Mouse (Mus musculus) testis, adult 2 months (tissue): Measurements from ENCODE around the gene Oas3. TPM values are rescaled to one million over a fixed set of nuclear protein-coding genes. Genes with fewer than 3 reads are reported as not detected.

Experiments
- H3K27ac ChIP-seq: fragments of 200-500 bp; 2 replicates; pipeline ENCODE4 v1.5.1; 2012; ENCODE audit warnings: low read depth, low read length; ENCODE audit not compliant: control insufficient read depth, insufficient read depth
- H3K27me3 ChIP-seq: fragments of 200-500 bp; 2 replicates; pipeline ENCODE4 v1.6.1; 2012; ENCODE audit warnings: mild to moderate bottlenecking, low read length, moderate library complexity; ENCODE audit not compliant: control insufficient read depth, insufficient read depth
- H3K36me3 ChIP-seq: fragments of 200-500 bp; 2 replicates; pipeline ENCODE4 v1.6.1; 2012; ENCODE audit warnings: mild to moderate bottlenecking, low read length; ENCODE audit not compliant: control insufficient read depth, insufficient read depth
- H3K4me1 ChIP-seq: fragments of 200-500 bp; 2 replicates; pipeline ENCODE4 v1.6.1; 2012; ENCODE audit warnings: low read length; ENCODE audit not compliant: control insufficient read depth, insufficient read depth
- H3K4me3 ChIP-seq: fragments of 200-500 bp; 2 replicates; pipeline ENCODE4 v1.5.1; 2012; ENCODE audit warnings: low read depth, mild to moderate bottlenecking, low read length, moderate library complexity, mixed read lengths; ENCODE audit not compliant: control insufficient read depth
- CTCF ChIP-seq: fragments of 200-500 bp; IDR thresholded peaks from 2 replicates; pipeline ENCODE4 v1.5.1; 2012; ENCODE audit warnings: low read depth, mild to moderate bottlenecking, inconsistent platforms, low read length, moderate library complexity; ENCODE audit not compliant: control insufficient read depth, insufficient read depth, insufficient replicate concordance
- POLR2A ChIP-seq: fragments of 200-500 bp; IDR thresholded peaks from 2 replicates; pipeline ENCODE4 v1.6.1; 2012; ENCODE audit warnings: low read depth, mild to moderate bottlenecking, inconsistent platforms, low read length, moderate library complexity; ENCODE audit not compliant: control insufficient read depth
- polyA plus RNA-seq: library from polyadenylated mRNA; depleted of rRNA; stranded (reverse); fragments of >200 nt; gene quantifications from 2 replicates; pipeline ENCODE4 v1.2.3, GENCODE M21; 2012

Gene Oas3
- polyA plus RNA-seq, 1 experiment: 0.07 TPM

DNA sequence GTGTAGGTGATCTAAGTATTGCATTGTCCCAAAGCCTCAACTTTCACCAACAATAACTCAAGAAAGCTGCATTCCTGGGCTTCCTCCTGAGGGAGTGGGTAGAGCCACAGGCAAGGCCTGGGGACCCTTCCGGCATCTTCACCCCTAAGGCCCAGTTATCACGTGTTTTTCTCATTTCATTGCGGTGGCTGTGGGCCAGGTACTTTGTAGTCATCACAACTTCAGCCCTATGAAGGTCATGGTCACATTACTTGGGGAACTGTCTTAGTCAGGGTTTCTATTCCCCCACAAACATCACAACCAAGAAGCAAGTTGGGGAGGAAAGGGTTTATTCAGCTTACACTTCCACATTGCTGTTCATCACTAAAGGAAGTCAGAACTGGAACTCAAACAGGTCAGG is 24.7 kb downstream of the Oas3 start:
- no peaks in the 10 kb centered on the region for H3K36me3 ChIP-seq

DNA sequence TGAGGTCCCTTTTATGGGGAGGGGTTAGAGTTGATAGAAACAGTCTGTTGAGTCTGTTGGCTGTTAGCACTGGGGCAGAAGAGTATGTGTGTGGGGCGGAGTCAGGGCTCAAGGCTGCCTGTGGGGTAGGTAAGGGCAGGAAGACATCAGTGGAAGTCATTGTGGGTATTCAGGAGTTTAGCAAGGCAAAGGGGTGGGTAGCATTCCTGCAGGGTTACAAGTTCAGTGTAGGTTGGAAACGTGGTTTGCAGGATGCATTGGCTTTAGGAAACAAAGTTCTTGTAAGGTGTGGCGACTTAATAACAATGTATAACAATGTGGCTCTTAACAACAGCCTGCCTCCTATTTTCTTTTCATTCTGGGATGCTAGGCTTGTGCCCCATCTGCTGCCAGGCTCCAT is 26.3 kb downstream of the Oas3 start:
- H3K27ac ChIP-seq: no peak overlapping the region
- no peak overlapping the region for H3K4me3 ChIP-seq
- no peaks in the 10 kb centered on the region for H3K4me1 ChIP-seq
- no peaks in the 10 kb centered on the region for H3K36me3 ChIP-seq
- TF ChIP-seq POLR2A (no peak), CTCF (no peak)
- no peaks in the 10 kb centered on the region for H3K27me3 ChIP-seq

More for the DNA sequence above, 24.7 kb downstream of the Oas3 start:
- Histone ChIP-seq H3K27ac (no peak overlapping the region), H3K27me3 (no peaks in the 10 kb centered on the region), H3K4me1 (no peaks in the 10 kb centered on the region), H3K4me3 (no peak overlapping the region)
- TF ChIP-seq POLR2A (no peak), CTCF (no peak)

DNA sequence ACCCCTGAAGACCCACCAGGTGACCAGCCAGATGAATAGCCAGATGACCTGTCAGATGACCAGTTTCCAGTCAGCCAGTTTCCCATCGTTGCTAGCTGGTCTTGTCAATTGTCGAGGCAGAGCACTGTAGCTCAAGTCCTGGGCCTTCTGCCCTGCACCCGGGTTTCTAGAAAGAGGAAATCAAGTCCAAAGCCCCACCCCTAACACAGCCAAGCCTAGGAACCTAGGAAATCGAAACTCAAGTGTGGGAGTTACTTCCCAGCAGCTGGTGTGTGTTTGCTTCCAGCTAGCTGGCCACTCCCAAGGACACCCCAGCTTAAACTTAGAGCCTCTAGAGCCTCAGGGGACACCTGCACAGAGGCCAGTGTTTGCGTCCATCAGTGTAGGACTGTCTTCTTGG is 27.8 kb downstream of the Oas3 start, which contains the start of gene Oas2:
Gene Oas2 (minus strand): TSS at position 166 of the 400 bp plus-strand sequence.
- H3K4me3 ChIP-seq: no peak within 1 kb of the TSS
- no peaks in the 10 kb centered on the region for H3K4me1 ChIP-seq
- H3K27me3 ChIP-seq: no peaks in the 10 kb centered on the region
- no peak within 1 kb of the TSS for H3K27ac ChIP-seq
- no peak for TF ChIP-seq POLR2A
- TF ChIP-seq CTCF: no peak
- no peaks in the 10 kb centered on the region for H3K36me3 ChIP-seq

DNA sequence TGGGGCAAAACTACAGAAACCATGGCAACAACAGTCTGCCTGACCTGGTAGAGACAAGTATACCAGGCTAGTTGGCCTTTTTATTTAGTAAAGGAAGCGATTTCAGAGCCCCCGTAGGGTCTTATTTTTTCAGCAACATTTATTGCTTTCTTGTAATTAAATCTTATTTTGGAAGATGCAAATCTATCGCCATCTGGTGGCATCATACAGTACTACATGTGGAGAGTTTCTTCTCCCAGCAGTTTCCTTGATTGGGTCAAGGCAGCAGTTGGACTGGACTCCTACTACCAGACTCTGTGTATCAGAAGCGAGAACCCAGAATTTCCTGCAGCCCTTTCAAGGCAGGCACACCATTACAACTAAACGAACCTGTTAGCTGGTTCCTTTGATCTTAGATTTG is 31.0 kb downstream of the Oas3 start:
- Histone ChIP-seq H3K4me1 (no peaks in the 10 kb centered on the region), H3K27ac (no peak overlapping the region), H3K27me3 (no peaks in the 10 kb centered on the region), H3K36me3 (no peaks in the 10 kb centered on the region), H3K4me3 (no peak overlapping the region)
- TF ChIP-seq POLR2A (no peak), CTCF (peak; percentile 19; the same call in 1 of the 2 replicates)

DNA sequence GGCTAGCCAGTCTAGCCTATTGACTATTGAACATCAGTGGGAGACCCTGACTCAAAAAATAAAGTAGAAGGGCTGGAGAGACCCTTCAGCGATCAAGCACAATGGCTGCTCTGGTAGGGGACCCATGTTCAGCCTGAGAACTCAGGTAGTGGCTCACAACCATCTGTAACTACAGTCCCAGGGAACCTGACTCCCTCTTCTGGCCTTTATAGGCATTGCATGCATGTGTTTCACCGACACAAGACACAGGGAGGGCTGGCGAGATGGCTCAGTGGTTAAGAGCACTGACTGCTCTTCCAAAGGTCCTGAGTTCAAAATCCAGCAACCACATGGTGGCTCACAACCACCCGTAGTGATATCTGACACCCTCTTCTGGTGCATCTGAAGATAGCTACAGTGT is 35.3 kb downstream of the Oas3 start:
- no peaks in the 10 kb centered on the region for H3K36me3 ChIP-seq
- H3K4me1 ChIP-seq: no peaks in the 10 kb centered on the region
- no peak overlapping the region for H3K27ac ChIP-seq
- no peak overlapping the region for H3K4me3 ChIP-seq
- no peaks in the 10 kb centered on the region for H3K27me3 ChIP-seq
- TF ChIP-seq CTCF (peak; percentile 33; the same call in 1 of the 2 replicates), POLR2A (no peak)

DNA sequence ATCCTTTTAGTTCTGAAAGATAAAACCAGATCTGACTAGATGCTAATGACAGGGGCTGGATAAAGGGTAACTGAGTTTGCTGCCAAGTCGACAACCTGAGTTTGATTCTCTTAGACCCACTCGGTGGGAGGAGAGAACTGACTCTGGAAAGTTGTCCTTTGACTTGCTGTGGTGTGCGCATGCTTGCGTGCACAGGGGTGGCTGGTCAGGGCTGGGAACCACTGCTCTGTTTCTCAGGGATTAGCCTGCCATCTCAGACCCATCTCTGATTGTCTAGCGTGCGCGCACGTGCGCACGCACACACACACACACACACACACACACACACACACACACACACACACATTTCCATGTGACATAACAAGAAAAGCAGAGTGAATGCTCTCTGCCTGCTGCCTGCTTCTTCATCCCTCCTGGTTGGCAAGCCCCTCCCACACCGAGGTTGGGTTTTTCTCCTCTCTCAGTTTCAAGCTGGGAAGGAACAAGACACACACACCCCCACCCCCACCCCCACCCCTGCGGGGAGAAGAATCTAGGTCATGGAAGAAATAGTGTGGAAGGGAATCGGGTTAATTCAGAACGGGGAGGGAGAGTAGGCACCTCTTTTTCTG is 43.0 kb downstream of the Oas3 start:
- Histone ChIP-seq H3K4me1 (peaks cover 5% of the 10 kb centered on the region), H3K4me3 (no peak overlapping the region), H3K27ac (no peak overlapping the region), H3K36me3 (no peaks in the 10 kb centered on the region), H3K27me3 (no peaks in the 10 kb centered on the region)
- no peak for TF ChIP-seq CTCF
- TF ChIP-seq POLR2A: no peak

DNA sequence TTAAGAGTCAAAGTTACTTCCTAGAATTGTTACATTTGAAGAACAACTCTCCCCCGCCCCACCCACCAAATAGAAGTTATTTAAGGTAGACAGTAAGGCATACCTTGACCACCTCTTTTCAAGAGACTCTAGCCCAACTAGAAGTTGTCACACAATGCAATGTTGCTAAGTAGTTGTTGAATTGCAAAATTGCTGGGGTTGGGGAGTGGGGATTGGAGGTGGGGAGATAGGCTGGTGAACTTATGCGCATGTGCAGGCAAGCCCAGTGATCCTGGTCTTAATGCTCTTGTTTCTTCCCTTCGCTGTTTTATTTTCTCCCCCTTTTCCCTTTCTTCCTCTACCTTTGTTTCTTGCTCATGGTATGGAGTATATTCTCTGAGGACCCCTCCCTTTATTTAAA is 43.8 kb downstream of the Oas3 start:
- H3K27ac ChIP-seq: no peak overlapping the region
- no peaks in the 10 kb centered on the region for H3K27me3 ChIP-seq
- no peaks in the 10 kb centered on the region for H3K36me3 ChIP-seq
- no peak overlapping the region for H3K4me3 ChIP-seq
- no peak for TF ChIP-seq CTCF
- TF ChIP-seq POLR2A: no peak
- peaks cover 5% of the 10 kb centered on the region for H3K4me1 ChIP-seq

DNA sequence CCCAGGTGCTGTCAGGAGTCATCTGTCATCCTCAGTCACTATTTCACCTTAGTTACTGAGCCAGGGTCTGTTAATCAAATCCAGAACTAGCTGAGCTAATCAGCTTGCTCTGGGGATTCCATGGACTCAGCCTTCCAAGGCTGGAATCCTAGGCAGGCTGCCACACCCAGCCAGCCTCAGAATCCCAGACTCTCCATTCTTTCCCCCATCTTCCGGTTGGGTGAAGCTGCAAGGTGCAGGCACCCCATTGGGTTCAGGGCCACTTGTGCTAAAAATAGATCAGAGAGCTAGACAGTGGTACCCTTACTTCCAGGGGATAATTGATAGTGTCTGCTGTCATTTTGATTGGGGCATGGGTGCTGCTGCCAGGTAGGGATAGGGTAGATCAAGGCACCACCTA is 44.7 kb downstream of the Oas3 start:
- Histone ChIP-seq H3K27ac (peak overlapping the region; percentile 37; the same call in 1 of the 2 replicates), H3K4me3 (no peak overlapping the region), H3K4me1 (peaks cover 5% of the 10 kb centered on the region), H3K27me3 (no peaks in the 10 kb centered on the region), H3K36me3 (no peaks in the 10 kb centered on the region)
- TF ChIP-seq CTCF (no peak), POLR2A (no peak)
